Mouse (Mus musculus): Measurements from ENCODE around the gene Ehd1.
A peak's percentile ranks its signal among the peaks of the same experiment; 100 is the strongest.

Gene Ehd1

GRCm38 (mm10) chr19:6333761-6334595 is 57.5 kb downstream of the Ehd1 start:
- DNase-seq (ENCODE audit: low read depth), result peak; percentile 53

GRCm38 (mm10) chr19:6334673-6335457 is 58.3 kb downstream of the Ehd1 start, which contains the start of gene Men1:
TSS of gene Men1 (plus strand) at chr19:6334979.
- DNase-seq (ENCODE audit: low read depth), result peak; percentile 98

- DNase-seq (ENCODE audit: low read depth), result peak; percentile 37
Observed at GRCm38 (mm10) chr19:6335458-6335827, 58.9 kb downstream of the Ehd1 start.

GRCm38 (mm10) chr19:6336920-6337319 is 60.4 kb downstream of the Ehd1 start:
- no peak for DNase-seq (ENCODE audit: low read depth)

GRCm38 (mm10) chr19:6338171-6338570 is 61.6 kb downstream of the Ehd1 start:
- no peak for DNase-seq (ENCODE audit: low read depth)

GRCm38 (mm10) chr19:6338716-6339115 is 62.2 kb downstream of the Ehd1 start:
- no peak for DNase-seq (ENCODE audit: low read depth)

GRCm38 (mm10) chr19:6339191-6339590 is 62.7 kb downstream of the Ehd1 start:
- no peak for DNase-seq (ENCODE audit: low read depth)

GRCm38 (mm10) chr19:6339890-6340504 is 63.5 kb downstream of the Ehd1 start:
- DNase-seq (ENCODE audit: low read depth), result no peak

- DNase-seq (ENCODE audit: low read depth), result peak; percentile 93
Observed at GRCm38 (mm10) chr19:6340524-6341452, 64.3 kb downstream of the Ehd1 start, which contains the start of gene Map4k2. TSS of gene Map4k2 (plus strand) at chr19:6341135.

- no peak for DNase-seq (ENCODE audit: low read depth)
Observed at GRCm38 (mm10) chr19:6341453-6342077, 65.0 kb downstream of the Ehd1 start.

GRCm38 (mm10) chr19:6342276-6342933 is 65.9 kb downstream of the Ehd1 start:
- no peak for DNase-seq (ENCODE audit: low read depth)

GRCm38 (mm10) chr19:6343066-6343925 is 66.8 kb downstream of the Ehd1 start:
- no peak for DNase-seq (ENCODE audit: low read depth)

- DNase-seq (ENCODE audit: low read depth), result no peak
Observed at GRCm38 (mm10) chr19:6343996-6344395, 67.5 kb downstream of the Ehd1 start.

GRCm38 (mm10) chr19:6346023-6346422 is 69.5 kb downstream of the Ehd1 start:
- no peak for DNase-seq (ENCODE audit: low read depth)

GRCm38 (mm10) chr19:6346661-6347060 is 70.1 kb downstream of the Ehd1 start:
- DNase-seq (ENCODE audit: low read depth), result no peak

GRCm38 (mm10) chr19:6347615-6348014 is 71.1 kb downstream of the Ehd1 start:
- DNase-seq (ENCODE audit: low read depth), result no peak

- DNase-seq (ENCODE audit: low read depth), result no peak
Observed at GRCm38 (mm10) chr19:6348717-6349116, 72.2 kb downstream of the Ehd1 start.

GRCm38 (mm10) chr19:6349215-6349983 is 72.9 kb downstream of the Ehd1 start:
- DNase-seq (ENCODE audit: low read depth), result peak; percentile 32

Measured in NIH3T3 (cell line).